Mouse (Mus musculus) liver (tissue): ENCODE measurements around the gene Vmn1r204.
"Not testable (repeated sequence)": the region's sequence is repeated elsewhere in the genome, so short reads cannot be mapped to it uniquely, and the experiment has no call there.

Experiments
- DNase-seq: peaks from one replicate; pipeline ENCODE4 v3.0.0-alpha.2; 2020; ENCODE audit warnings: mixed read lengths

The Vmn1r204 gene

DNA sequence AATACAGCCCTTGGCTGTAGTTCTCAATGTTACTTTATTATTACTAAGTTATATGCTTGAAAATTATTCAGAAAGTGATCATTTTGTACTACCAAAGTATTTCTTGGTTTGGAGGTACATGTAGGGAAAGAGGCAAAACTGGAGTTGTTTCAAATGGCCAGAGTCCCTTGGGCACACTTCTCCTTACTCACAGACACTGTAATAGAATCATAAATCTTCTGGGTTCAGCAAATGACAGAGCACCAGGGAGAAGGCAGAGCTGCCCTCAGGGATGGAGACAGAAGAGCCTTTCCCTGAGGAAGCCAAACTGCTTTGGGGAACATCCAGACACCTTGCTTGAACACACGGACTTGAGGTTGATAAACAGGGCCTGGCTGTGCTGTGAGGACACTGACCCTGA, at the start of gene Vmn1r204:
Gene Vmn1r204 (plus strand): TSS at position 301 of the 400 bp plus-strand sequence.
- DNase-seq = not testable (repeated sequence)

DNA sequence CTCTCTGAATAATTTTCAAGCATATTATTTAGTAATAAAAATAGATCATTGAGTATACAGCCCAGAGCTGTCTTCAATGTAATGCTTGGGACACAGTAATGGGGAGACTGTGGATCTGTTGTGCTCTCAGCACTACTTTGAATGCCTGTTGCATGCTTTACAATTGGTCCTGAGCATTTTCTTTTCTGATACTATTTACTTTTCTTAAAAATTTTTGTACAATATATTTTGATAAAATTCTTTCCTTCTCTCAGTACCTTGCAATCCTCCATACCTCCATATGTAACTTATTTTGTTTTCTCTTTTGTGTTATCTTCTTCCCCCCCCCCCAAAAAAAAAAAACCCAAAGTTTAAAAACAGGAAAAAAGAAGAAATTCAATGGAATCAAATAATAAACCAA, 47.7 kb upstream of the Vmn1r204 start, which contains the start of gene Vmn1r202:
Gene Vmn1r202 (minus strand): TSS at position 101 of the 400 bp plus-strand sequence.
- DNase-seq = no peak

DNA sequence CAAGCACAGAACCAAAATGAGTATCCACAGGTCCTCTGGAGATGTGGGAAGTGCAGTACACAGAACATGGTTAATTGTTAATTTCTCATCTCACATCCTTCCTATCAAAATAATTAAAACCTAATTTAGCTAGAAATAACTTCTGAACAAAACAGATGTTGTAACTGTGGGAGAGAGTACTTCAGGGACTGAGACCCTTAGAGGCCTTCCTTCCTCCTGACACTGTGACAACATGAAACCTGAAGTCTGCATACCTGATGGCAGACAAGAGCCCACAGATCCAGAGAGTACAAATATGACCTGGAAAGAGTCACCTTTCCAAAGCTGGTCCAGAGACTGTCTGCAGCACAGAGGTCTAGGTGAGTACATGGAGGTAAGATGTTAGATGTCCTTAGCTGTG, 35.2 kb upstream of the Vmn1r204 start, which contains the start of gene Vmn1r203:
Gene Vmn1r203 (plus strand): TSS at position 301 of the 400 bp plus-strand sequence.
- DNase-seq = no peak

DNA sequence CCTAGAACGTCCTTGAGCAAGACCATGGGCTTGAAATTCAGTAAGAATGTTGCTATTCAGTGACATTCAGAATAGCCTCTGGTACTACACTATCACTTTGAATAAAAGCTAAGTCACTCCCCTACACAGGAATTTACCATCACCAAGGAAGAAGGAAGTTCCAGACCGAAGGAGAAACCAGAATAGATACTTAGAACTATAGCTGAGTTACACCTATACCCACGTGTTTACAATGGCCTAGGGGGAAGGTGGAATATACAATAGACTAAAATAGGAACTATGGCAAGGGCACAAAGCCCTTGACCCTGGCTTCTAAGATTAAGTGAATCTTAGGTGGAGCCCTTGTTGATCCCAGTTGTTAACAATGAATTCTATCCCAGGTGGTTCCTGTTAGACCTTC, 21.9 kb downstream of the Vmn1r204 start:
- not testable (repeated sequence) for DNase-seq

DNA sequence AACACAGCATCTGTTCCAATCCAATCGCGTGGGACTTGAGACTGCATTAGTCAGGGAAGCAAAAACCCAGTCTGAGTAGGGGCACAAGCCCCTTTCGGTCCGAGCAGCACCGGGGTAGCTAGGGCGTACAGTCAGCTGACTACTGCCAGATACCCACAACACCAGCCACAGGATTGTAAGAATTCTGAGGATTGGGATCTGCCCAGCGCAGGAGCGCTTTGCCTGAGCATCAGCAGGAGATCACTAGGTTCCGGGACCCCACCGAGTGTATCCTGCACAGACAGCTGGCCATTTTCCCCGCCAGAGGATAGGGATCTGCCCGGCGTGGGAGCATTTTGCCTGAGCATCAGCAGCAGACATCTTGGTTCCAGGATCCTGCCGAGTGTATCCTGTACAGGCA, 30.3 kb downstream of the Vmn1r204 start:
- not testable (repeated sequence) for DNase-seq

DNA sequence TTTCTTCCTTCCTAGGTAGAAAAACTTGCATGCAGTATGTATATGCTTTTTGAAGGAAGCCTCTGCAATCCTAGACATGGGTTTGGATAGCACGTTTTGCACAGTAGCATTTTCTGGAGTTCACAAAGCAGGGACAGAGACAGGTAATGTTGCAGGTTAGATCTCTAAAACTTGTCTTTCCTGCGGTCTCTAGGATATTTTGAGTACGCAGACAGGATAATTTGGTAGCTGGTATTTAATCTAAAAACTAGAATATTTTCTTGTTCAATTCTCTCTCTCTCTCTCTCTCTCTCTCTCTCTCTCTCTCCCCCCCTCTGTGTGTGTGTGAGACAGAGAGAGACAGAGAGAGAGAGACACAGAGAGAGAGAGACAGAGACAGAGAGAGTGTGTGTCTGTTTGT, 39.9 kb downstream of the Vmn1r204 start, which contains the start of gene Vmn1r205:
Gene Vmn1r205 (minus strand): TSS at position 101 of the 400 bp plus-strand sequence.
- DNase-seq = no peak
